Comparison of ENCODE assay signal across 9 mouse cellular contexts in the genomic region with DNA sequence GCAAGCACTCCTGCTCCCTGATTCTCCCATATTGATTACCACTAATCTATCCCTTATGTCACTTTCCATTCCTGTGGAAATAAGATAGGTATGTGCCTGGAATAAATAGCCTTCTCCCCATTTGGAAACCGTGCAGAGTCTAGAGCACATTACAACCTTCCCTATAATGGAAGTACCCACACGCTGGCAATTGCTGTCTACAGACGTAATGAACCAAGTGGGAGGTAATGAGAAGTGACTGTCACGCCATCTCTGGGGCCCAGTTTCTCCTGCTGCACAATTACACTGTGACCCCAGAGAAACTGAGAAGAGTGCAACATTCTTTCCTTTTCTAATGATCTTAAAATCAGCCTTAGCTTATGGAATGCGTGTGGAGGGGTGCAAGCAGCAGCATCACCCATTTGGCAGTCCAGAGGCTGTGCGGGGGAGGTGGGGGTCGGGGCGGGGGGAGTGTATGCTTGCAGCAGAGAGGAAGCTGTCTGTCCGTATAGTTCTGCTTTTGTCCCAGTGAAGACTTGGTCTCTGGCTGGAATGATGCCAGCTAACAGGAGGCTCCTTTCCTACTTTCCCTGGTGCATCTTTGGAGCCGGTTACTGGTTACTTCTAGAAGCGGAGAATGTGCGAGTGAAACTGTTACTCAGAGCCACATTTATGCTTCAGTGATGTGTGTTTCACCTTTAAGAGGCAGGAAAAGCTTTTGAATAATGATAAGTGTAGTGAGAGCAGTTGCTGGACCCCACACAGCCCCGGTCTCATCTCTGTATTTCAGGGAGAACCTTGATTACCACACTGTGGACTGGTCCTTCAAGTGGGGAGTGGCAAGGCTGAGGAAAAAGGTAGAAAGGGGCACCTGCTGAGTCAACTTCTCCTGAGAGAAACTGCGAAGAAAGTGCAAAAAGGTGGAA.
A peak's percentile ranks its signal among the peaks of the same experiment; 100 is the strongest.
DNase-seq lines count a peak whose midpoint lies in the region; ATAC-seq and TF ChIP-seq lines count a peak whose summit lies in the region.
"Had no signal": no experiment of that assay in that cellular context is flagged by ENCODE, and none has a peak within 500 bp of the region (broad histone marks: within the 10 kb centered on the region; RNA-seq: fewer than 3 reads in every experiment).

No protein-coding gene starts in this region.

- H3K9ac ChIP-seq in lung, embryonic 16.5 days (ENCODE audit: low read length) = no peak overlapping the region
- no peak overlapping the region for H3K9ac ChIP-seq in limb, embryonic 14.5 days (ENCODE audit: low read depth, low read length, severe bottlenecking)

- ATAC-seq in cerebellum, adult (ENCODE audit: insufficient number of reproducible peaks, low FRiP score, low TSS enrichment) = peak; percentile 17; the same call in 1 of the 2 replicates
- no peak; the same call in 1 of the 2 replicates for ATAC-seq in lung, embryonic 16.5 days (ENCODE audit: low read depth)
- no peak for ATAC-seq in limb, embryonic 14.5 days (ENCODE audit: low FRiP score, low read depth)
- no peak for ATAC-seq in erythroblast, adult 5-6 weeks (replicated peaks; ENCODE audit: low FRiP score, poor library complexity, severe bottlenecking)
- ATAC-seq: inflammation-experienced regulatory T-cells, adult 6 months had no signal

- no peak overlapping the region for H3K4me3 ChIP-seq in lung, embryonic 16.5 days (ENCODE audit: low read length)
- H3K4me3 ChIP-seq in lung, adult 2 months (replicated peaks; ENCODE audit: extremely low read depth, low read depth, low read length) = no peak overlapping the region
- no peak overlapping the region for H3K4me3 ChIP-seq in limb, embryonic 14.5 days (replicated peaks; ENCODE audit: low read length)

- H3K4me2 ChIP-seq in lung, embryonic 16.5 days (ENCODE audit: low read depth, low read length) = 0 out of 2 replicates have a peak overlapping the region, but pooled peaks have one; percentile 4
- no peak overlapping the region for H3K4me2 ChIP-seq in limb, embryonic 14.5 days (replicated peaks; ENCODE audit: low read depth, low read length, severe bottlenecking)

- no peaks in the 10 kb centered on the region for H3K36me3 ChIP-seq in lung, embryonic 16.5 days (ENCODE audit: control insufficient read depth, insufficient read depth, low read length)
- H3K36me3 ChIP-seq in limb, embryonic 14.5 days (ENCODE audit: control insufficient read depth, insufficient read depth, low read length) = no peaks in the 10 kb centered on the region

- no peak for DNase-seq in cerebellum, adult 8-10 months
- no peak for DNase-seq in lung, adult 2 months
- no peak for DNase-seq in limb, embryonic 14.5 days (ENCODE audit: low spot score)
- peak; percentile 35 for DNase-seq in telencephalon, adult 2 months (ENCODE audit: low read depth, low spot score)
- no peak for DNase-seq in yolk sac, embryonic 10.5 days (ENCODE audit: low spot score)

- H3K27ac ChIP-seq in lung, embryonic 16.5 days (ENCODE audit: low read length) = peak overlapping the region; percentile 28; the same call in 1 of the 2 replicates
- 0 out of 2 replicates have a peak overlapping the region, but pooled peaks have one; percentile 48 for H3K27ac ChIP-seq in limb, embryonic 14.5 days (replicated peaks; ENCODE audit: low read depth, low read length)

- H3K4me1 ChIP-seq in lung, embryonic 16.5 days (replicated peaks; ENCODE audit: control insufficient read depth, insufficient read depth, low read length) = peaks cover 46% of the 10 kb centered on the region
- H3K4me1 ChIP-seq in lung, adult 2 months (ENCODE audit: control insufficient read depth, insufficient read depth, low read length) = peaks cover 18% of the 10 kb centered on the region
- H3K4me1 ChIP-seq in limb, embryonic 14.5 days (ENCODE audit: control insufficient read depth, insufficient read depth, low read length) = peaks cover 22% of the 10 kb centered on the region

- H3K9me3 ChIP-seq in lung, embryonic 16.5 days (ENCODE audit: control insufficient read depth, low read length) = no peaks in the 10 kb centered on the region
- H3K9me3 ChIP-seq in limb, embryonic 14.5 days (ENCODE audit: control insufficient read depth, low read length) = no peaks in the 10 kb centered on the region

- TF ChIP-seq CTCF in lung, adult 2 months (IDR thresholded peaks at IDR 0.05; ENCODE audit: insufficient read depth, low read length) = no peak

- no peak for TF ChIP-seq POLR2A in lung, adult 2 months (IDR thresholded peaks at IDR 0.05; ENCODE audit: borderline replicate concordance, extremely low read depth, low read depth, low read length)
- TF ChIP-seq POLR2A in limb, embryonic 14.5 days (IDR thresholded peaks at IDR 0.05; ENCODE audit: borderline replicate concordance, extremely low read depth, insufficient read depth, insufficient read length) = no peak

- 35% methylated on average over 14 of the region's 14 CpGs for whole genome bisulfite sequencing in lung, embryonic 16.5 days
- WGBS in lung, adult 2 months = 41% methylated on average over 14 of the region's 14 CpGs
- 41% methylated on average over 14 of the region's 14 CpGs for WGBS in limb, embryonic 14.5 days

- no peaks in the 10 kb centered on the region for H3K27me3 ChIP-seq in lung, embryonic 16.5 days (ENCODE audit: control insufficient read depth, insufficient read depth, low read depth, low read length)
- H3K27me3 ChIP-seq in limb, embryonic 14.5 days (ENCODE audit: control insufficient read depth, insufficient read depth, low read length) = no peaks in the 10 kb centered on the region
